Mouse (Mus musculus) ES-E14 (cell line): Measurements from ENCODE around the gene Aagab.

ENCODE experiments used
- HCFC1 ChIP-seq: IDR thresholded peaks from 2 replicates; pipeline ENCODE4 v1.6.1; 2012; ENCODE audit warnings: low read length, inconsistent platforms, borderline replicate concordance; ENCODE audit not compliant: insufficient read depth
- MAFK ChIP-seq: IDR thresholded peaks from 2 replicates; pipeline ENCODE4 v1.6.1; 2014; ENCODE audit warnings: mild to moderate bottlenecking, low read depth, low read length, inconsistent platforms; ENCODE audit not compliant: insufficient read depth
- ZC3H11A ChIP-seq: IDR thresholded peaks from 2 replicates; pipeline ENCODE4 v1.6.1; 2012; ENCODE audit warnings: low read depth, mild to moderate bottlenecking, inconsistent platforms, low read length, borderline replicate concordance
- ZNF384 ChIP-seq: IDR thresholded peaks from 2 replicates; pipeline ENCODE4 v1.6.1; 2012; ENCODE audit warnings: low read depth, low read length, inconsistent platforms

DNA sequence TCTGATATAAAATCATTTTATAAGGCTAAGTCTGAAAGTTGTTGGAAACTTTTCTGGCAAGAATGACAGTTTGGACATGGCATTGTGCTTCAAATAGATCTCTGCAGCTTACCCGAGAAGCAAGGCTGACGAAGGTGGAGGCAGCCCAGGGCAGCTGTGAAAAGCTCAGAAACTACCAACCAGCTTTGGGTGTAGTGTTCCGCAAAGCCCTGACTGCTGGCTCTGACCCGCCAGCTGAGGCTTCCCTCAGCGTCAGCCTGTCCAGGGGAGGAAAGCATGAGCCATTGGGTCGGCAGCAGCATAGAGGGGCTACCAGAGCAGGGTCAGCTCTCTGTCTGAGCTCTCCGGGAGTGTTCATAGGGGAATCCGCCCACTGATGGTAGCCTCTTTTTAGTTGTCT, 6.8 kb downstream of the Aagab start:
- TF ChIP-seq ZC3H11A (no peak), MAFK (no peak), ZNF384 (no peak), HCFC1 (no peak)
